Mouse (Mus musculus) left cerebral cortex, postnatal 36 days (tissue): ENCODE results near the gene Olfr1419. TPM values are rescaled to one million over a fixed set of nuclear protein-coding genes. Genes with fewer than 3 reads are reported as not detected.

Experiments used
- DNase-seq, 2 experiments: peaks; one replicate each; pipeline ENCODE4 v3.0.0; 2021 to 2022; ENCODE audit warnings: low spot score in 2 of 2, mixed read lengths in 1 of 2
- intact Hi-C: fragments of 180-260 bp; cut with DNase I; formaldehyde crosslinking; loops from one replicate; pipeline ENCODE4 v1.15.1; 2025
- microRNA-seq: library from miRNA; unstranded; fragments of <30 nt; microRNA quantifications from one replicate; pipeline ENCODE4 v1.2.0, GENCODE M21; 2022
- total RNA-seq, 2 experiments: library from RNA; stranded (reverse); gene quantifications; 2 replicates each; pipeline ENCODE4 v1.2.3; 2021

Gene Olfr1419
- total RNA-seq, 2 experiments from 2014 or later, result not detected

DNA sequence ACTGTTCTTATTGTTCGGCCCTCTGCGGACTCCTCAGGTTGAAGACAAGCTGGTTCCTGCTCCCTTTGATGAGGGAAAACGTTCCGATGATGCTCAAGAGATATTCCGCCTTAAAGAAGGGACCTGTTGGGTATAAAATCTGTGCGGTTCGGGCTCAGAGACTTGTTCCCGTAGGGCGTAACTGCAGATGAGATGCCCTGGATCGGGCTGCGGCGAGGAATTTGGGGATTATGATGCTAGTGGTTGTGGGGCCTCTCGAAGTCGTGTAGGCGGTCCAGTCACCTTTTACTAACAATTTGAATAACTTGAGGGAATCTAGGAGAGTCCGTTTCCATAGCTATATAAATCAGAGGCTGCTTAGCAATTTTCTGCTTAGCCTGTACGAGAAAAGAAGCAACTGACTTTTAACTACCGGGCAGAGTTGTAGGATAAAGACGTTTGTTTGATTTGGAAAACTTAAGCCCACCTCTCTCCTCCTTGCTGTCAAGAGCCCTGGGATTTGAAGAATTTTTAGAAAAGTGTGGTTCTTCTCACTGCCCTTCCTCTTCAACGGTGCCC is 55.7 kb downstream of the Olfr1419 start, which contains the start of gene Stx3:
Stx3 (minus strand) TSS at position 261 of the 558 bp plus-strand sequence.
- intact Hi-C loops, result loop anchor here (2.0 to 5.0 kb wide), 2 partner anchors 42 to 93 kb away; partner anchors contain the start of gene Patl1

More for the DNA sequence above, 55.7 kb downstream of the Olfr1419 start, which contains the start of gene Stx3:
- DNase-seq, result no peak

Small RNA genes lying within 50 kb of the gene (microRNA-seq; reads per million reads assigned to microRNA genes)
- 3.3 reads per million, percentile 7 among the genes with 10 or more reads in this experiment for gene Mir6994

Other genes with a start within 250 kb of the Olfr1419 start
- not detected for gene Ms4a3, start 234.3 kb downstream of the Olfr1419 start, total RNA-seq
- not detected for gene Oosp2, start 214.5 kb downstream of the Olfr1419 start, total RNA-seq
- gene Oosp1, start 184.0 kb downstream of the Olfr1419 start, total RNA-seq, result not detected
- not detected for gene Oosp3, start 178.1 kb downstream of the Olfr1419 start, total RNA-seq
- gene Gif, start 127.6 kb downstream of the Olfr1419 start, total RNA-seq, result not detected
- gene Mrpl16, start 104.7 kb downstream of the Olfr1419 start, total RNA-seq, result 10 to 100 TPM; 40.6 to 42.7 TPM
- gene Stx3, start 55.7 kb downstream of the Olfr1419 start, total RNA-seq, result 10 to 100 TPM; 22.9 to 30.1 TPM
- gene Olfr1417, start 35.9 kb downstream of the Olfr1419 start, total RNA-seq, result not detected
- not detected for gene Olfr1418, start 14.0 kb downstream of the Olfr1419 start, total RNA-seq
- not detected for gene Olfr1420, start 11.5 kb upstream of the Olfr1419 start, total RNA-seq
- 10 to 100 TPM; 18.5 to 19.6 TPM for gene Patl1, start 37.3 kb upstream of the Olfr1419 start, total RNA-seq
- 10 to 100 TPM; 55.5 to 59.1 TPM for gene Osbp, start 90.8 kb upstream of the Olfr1419 start, total RNA-seq
- not detected for gene Olfr1423, start 166.2 kb upstream of the Olfr1419 start, total RNA-seq
- gene Olfr1424, start 187.6 kb upstream of the Olfr1419 start, total RNA-seq, result not detected
- not detected for gene Olfr1425, start 202.6 kb upstream of the Olfr1419 start, total RNA-seq
- gene Olfr1426, start 216.9 kb upstream of the Olfr1419 start, total RNA-seq, result not detected
- not detected for gene Olfr1427, start 228.2 kb upstream of the Olfr1419 start, total RNA-seq
- not detected for gene Olfr1428, start 240.8 kb upstream of the Olfr1419 start, total RNA-seq
- gene Olfr76, start 248.1 kb upstream of the Olfr1419 start, total RNA-seq, result not detected